Mouse (Mus musculus) embryonic facial prominence, embryonic 15.5 days (tissue): Measurements from ENCODE around the gene Alyref. TPM values are rescaled to one million over a fixed set of nuclear protein-coding genes. Genes with fewer than 3 reads are reported as not detected.

Source experiments
- ATAC-seq: fragments of 200-750 bp; cut with Nextera tagmentation; 2 replicates; pipeline ENCODE4 v1.8.0; 2017; ENCODE audit warnings: low read depth, moderate TSS enrichment; ENCODE audit not compliant: insufficient number of reproducible peaks, low FRiP score, low TSS enrichment
- H3K27ac ChIP-seq: fragments of 300-500 bp; sonication (generic); replicated peaks from 2 replicates; pipeline ENCODE4 v1.5.1; 2015; ENCODE audit warnings: mild to moderate bottlenecking, inconsistent platforms
- H3K27me3 ChIP-seq: fragments of 300-500 bp; sonication (generic); 2 replicates; pipeline ENCODE4 v1.6.1; 2015; ENCODE audit warnings: inconsistent platforms
- H3K36me3 ChIP-seq: fragments of 300-500 bp; sonication (generic); 2 replicates; pipeline ENCODE4 v1.6.1; 2015; ENCODE audit warnings: mild to moderate bottlenecking, inconsistent platforms
- H3K4me1 ChIP-seq: fragments of 300-500 bp; sonication (generic); 2 replicates; pipeline ENCODE4 v1.6.1; 2015; ENCODE audit warnings: inconsistent platforms
- H3K4me2 ChIP-seq: fragments of 300-500 bp; sonication (generic); replicated peaks from 2 replicates; pipeline ENCODE4 v1.6.1; 2015; ENCODE audit warnings: mild to moderate bottlenecking, inconsistent platforms
- H3K4me3 ChIP-seq: fragments of 300-500 bp; sonication (generic); replicated peaks from 2 replicates; pipeline ENCODE4 v1.5.1; 2015; ENCODE audit warnings: mild to moderate bottlenecking, inconsistent platforms
- H3K9ac ChIP-seq: fragments of 300-500 bp; sonication (generic); 2 replicates; pipeline ENCODE4 v1.6.1; 2015; ENCODE audit warnings: inconsistent platforms
- H3K9me3 ChIP-seq: fragments of 300-500 bp; sonication (generic); replicated peaks from 2 replicates; pipeline ENCODE4 v1.6.1; 2016; ENCODE audit warnings: inconsistent platforms
- WGBS: fragments of 180-500 bp; shearing (Covaris S2); methylation state at CpG from one replicate; pipeline ENCODE4 v1.1.7; 2015; 5-methylcytosine and 5-hydroxymethylcytosine counted together
- polyA plus RNA-seq: library from polyadenylated mRNA; unstranded; fragments of >200 nt; fragmentation: Nextera tagmentation; extraction: Ambion mirVana; gene quantifications from 2 replicates; pipeline ENCODE4 v1.2.1, GENCODE M21; 2015

Alyref gene
- polyA plus RNA-seq, 1 experiment from 2014 or later: 426 TPM

- WGBS: 1% methylated on average over 53 of the region's 53 CpGs
- H3K36me3 ChIP-seq: peaks cover 57% of the 10 kb centered on the region
Observed at GRCm38 (mm10) chr11:120624680-120625111, 26.5 kb upstream of the Alyref start.

GRCm38 (mm10) chr11:120623961-120624679 lies 26.0 kb upstream of the Alyref start:
- Histone ChIP-seq H3K4me3 (peak overlapping the region; percentile 100), H3K36me3 (peaks cover 53% of the 10 kb centered on the region)
- peak; percentile 67; the same call in 1 of the 2 replicates for ATAC-seq

More at GRCm38 (mm10) chr11:120624680-120625111, 26.5 kb upstream of the Alyref start:
- ATAC-seq: peak; percentile 81
- Histone ChIP-seq H3K4me1 (peaks cover 25% of the 10 kb centered on the region), H3K27ac (peak overlapping the region; percentile 80), H3K4me3 (peak overlapping the region; percentile 100), H3K9me3 (no peaks in the 10 kb centered on the region), H3K27me3 (no peaks in the 10 kb centered on the region), H3K4me2 (peak overlapping the region; percentile 100), H3K9ac (peak overlapping the region; percentile 87)

GRCm38 (mm10) chr11:120622805-120623204 lies 24.6 kb upstream of the Alyref start:
- Histone ChIP-seq H3K9ac (no peak overlapping the region), H3K27ac (no peak overlapping the region), H3K27me3 (no peaks in the 10 kb centered on the region), H3K9me3 (no peaks in the 10 kb centered on the region), H3K36me3 (peaks cover 56% of the 10 kb centered on the region), H3K4me1 (peaks cover 22% of the 10 kb centered on the region), H3K4me3 (no peak overlapping the region), H3K4me2 (no peak overlapping the region)
- 89% methylated on average over 6 of the region's 6 CpGs for WGBS
- ATAC-seq: no peak

More at GRCm38 (mm10) chr11:120623961-120624679, 26.0 kb upstream of the Alyref start:
- H3K27ac ChIP-seq: peak overlapping the region; percentile 80
- H3K9ac ChIP-seq: peak overlapping the region; percentile 87
- 13% methylated on average over 30 of the region's 30 CpGs for WGBS
- no peaks in the 10 kb centered on the region for H3K9me3 ChIP-seq
- peaks cover 20% of the 10 kb centered on the region for H3K4me1 ChIP-seq
- peak overlapping the region; percentile 100 for H3K4me2 ChIP-seq
- H3K27me3 ChIP-seq: no peaks in the 10 kb centered on the region

- Histone ChIP-seq H3K9me3 (no peaks in the 10 kb centered on the region), H3K27me3 (no peaks in the 10 kb centered on the region), H3K9ac (no peak overlapping the region), H3K4me2 (no peak overlapping the region), H3K36me3 (peaks cover 51% of the 10 kb centered on the region), H3K4me3 (no peak overlapping the region), H3K4me1 (peaks cover 30% of the 10 kb centered on the region), H3K27ac (no peak overlapping the region)
- WGBS: 92% methylated on average over 14 of the region's 14 CpGs
- ATAC-seq: no peak
Observed at GRCm38 (mm10) chr11:120620195-120620594, 22.0 kb upstream of the Alyref start.

- H3K27ac ChIP-seq: no peak overlapping the region
- H3K36me3 ChIP-seq: peaks cover 60% of the 10 kb centered on the region
- ATAC-seq: no peak
- H3K4me1 ChIP-seq: peaks cover 21% of the 10 kb centered on the region
- no peaks in the 10 kb centered on the region for H3K9me3 ChIP-seq
- no peak overlapping the region for H3K4me3 ChIP-seq
- no peaks in the 10 kb centered on the region for H3K27me3 ChIP-seq
- 93% methylated on average over 25 of the region's 25 CpGs for WGBS
- no peak overlapping the region for H3K9ac ChIP-seq
- H3K4me2 ChIP-seq: no peak overlapping the region
Observed at GRCm38 (mm10) chr11:120618619-120619535, 20.7 kb upstream of the Alyref start.

GRCm38 (mm10) chr11:120617519-120618112 lies 19.5 kb upstream of the Alyref start, which contains the start of gene Pcyt2:
TSS of gene Pcyt2 (minus strand) at chr11:120617936.
- peak within 1 kb of the TSS; percentile 72 for H3K9ac ChIP-seq
- H3K4me3 ChIP-seq: peak within 1 kb of the TSS; percentile 80
- peak within 1 kb of the TSS; percentile 77 for H3K27ac ChIP-seq
- no peaks in the 10 kb centered on the region for H3K27me3 ChIP-seq
- ATAC-seq: peak; percentile 91
- WGBS: under 1% methylated on average over 56 of the region's 56 CpGs
- H3K9me3 ChIP-seq: no peaks in the 10 kb centered on the region
- peaks cover 19% of the 10 kb centered on the region for H3K4me1 ChIP-seq
- H3K4me2 ChIP-seq: peak within 1 kb of the TSS; percentile 74
- peaks cover 64% of the 10 kb centered on the region for H3K36me3 ChIP-seq

- H3K27ac ChIP-seq: 0 out of 2 replicates have a peak overlapping the region, but pooled peaks have one; percentile 77
- H3K4me3 ChIP-seq: peak overlapping the region; percentile 80
- H3K36me3 ChIP-seq: peaks cover 67% of the 10 kb centered on the region
- peak overlapping the region; percentile 74 for H3K4me2 ChIP-seq
- H3K4me1 ChIP-seq: peaks cover 19% of the 10 kb centered on the region
- peak overlapping the region; percentile 72 for H3K9ac ChIP-seq
- no peaks in the 10 kb centered on the region for H3K27me3 ChIP-seq
- WGBS: 43% methylated on average over 4 of the region's 4 CpGs
- no peaks in the 10 kb centered on the region for H3K9me3 ChIP-seq
- ATAC-seq: no peak
Observed at GRCm38 (mm10) chr11:120616617-120617294, 18.6 kb upstream of the Alyref start.

GRCm38 (mm10) chr11:120615606-120616203 lies 17.5 kb upstream of the Alyref start:
- Histone ChIP-seq H3K4me2 (no peak overlapping the region), H3K36me3 (peaks cover 67% of the 10 kb centered on the region), H3K4me1 (peaks cover 19% of the 10 kb centered on the region), H3K4me3 (no peak overlapping the region), H3K27me3 (no peaks in the 10 kb centered on the region), H3K9me3 (no peaks in the 10 kb centered on the region), H3K27ac (no peak overlapping the region), H3K9ac (no peak overlapping the region)
- 90% methylated on average over 11 of the region's 11 CpGs for WGBS
- no peak for ATAC-seq

- Histone ChIP-seq H3K36me3 (peaks cover 66% of the 10 kb centered on the region), H3K27me3 (no peaks in the 10 kb centered on the region), H3K4me2 (no peak overlapping the region), H3K9me3 (no peaks in the 10 kb centered on the region), H3K9ac (no peak overlapping the region), H3K4me1 (peaks cover 19% of the 10 kb centered on the region), H3K4me3 (no peak overlapping the region), H3K27ac (no peak overlapping the region)
- 91% methylated on average over 6 of the region's 6 CpGs for WGBS
- ATAC-seq: no peak
Observed at GRCm38 (mm10) chr11:120615167-120615566, 17.0 kb upstream of the Alyref start.

- H3K27ac ChIP-seq: no peak overlapping the region
- H3K4me3 ChIP-seq: no peak overlapping the region
- 82% methylated on average over 8 of the region's 8 CpGs for WGBS
- peaks cover 59% of the 10 kb centered on the region for H3K36me3 ChIP-seq
- no peaks in the 10 kb centered on the region for H3K27me3 ChIP-seq
- H3K9me3 ChIP-seq: no peaks in the 10 kb centered on the region
- no peak overlapping the region for H3K9ac ChIP-seq
- H3K4me2 ChIP-seq: no peak overlapping the region
- H3K4me1 ChIP-seq: peaks cover 21% of the 10 kb centered on the region
- no peak for ATAC-seq
Observed at GRCm38 (mm10) chr11:120613976-120614375, 15.8 kb upstream of the Alyref start.
